8 mouse cellular contexts compared by ENCODE assay signal in genomic region chr8:3676993-3677579, GRCm38 (mm10). TPM values are rescaled to one million over a fixed set of nuclear protein-coding genes. Genes with fewer than 3 reads are reported as not detected.
DNase-seq lines count a peak whose midpoint lies in the region; ATAC-seq and TF ChIP-seq lines count a peak whose summit lies in the region.

No protein-coding gene starts in this region.

- TF ChIP-seq POLR2A in testis, adult 2 months (IDR thresholded peaks at IDR 0.05; ENCODE audit: control insufficient read depth, low read depth, low read length), result no peak

- 6% methylated on average over 15 of the region's 15 CpGs for WGBS in embryonic facial prominence, embryonic 11.5 days
- 7% methylated on average over 15 of the region's 15 CpGs for WGBS in hindbrain, embryonic 14.5 days
- WGBS in lung, embryonic 15.5 days, result 2% methylated on average over 15 of the region's 15 CpGs
- WGBS in stomach, embryonic 14.5 days, result 3% methylated on average over 15 of the region's 15 CpGs

- H3K4me2 ChIP-seq in embryonic facial prominence, embryonic 11.5 days (ENCODE audit: low read depth, low read length), result peak overlapping the region; percentile 64
- peak overlapping the region; percentile 95 for H3K4me2 ChIP-seq in hindbrain, embryonic 14.5 days (replicated peaks)
- peak overlapping the region; percentile 71 for H3K4me2 ChIP-seq in lung, embryonic 15.5 days
- H3K4me2 ChIP-seq in stomach, embryonic 14.5 days (replicated peaks; ENCODE audit: low read depth, low read length), result peak overlapping the region; percentile 85

- H3K9ac ChIP-seq in embryonic facial prominence, embryonic 11.5 days (replicated peaks; ENCODE audit: low read length), result peak overlapping the region; percentile 94
- H3K9ac ChIP-seq in hindbrain, embryonic 14.5 days, result peak overlapping the region; percentile 97
- peak overlapping the region; percentile 95 for H3K9ac ChIP-seq in lung, embryonic 15.5 days
- H3K9ac ChIP-seq in stomach, embryonic 14.5 days (replicated peaks; ENCODE audit: low read depth, low read length), result peak overlapping the region; percentile 81

- H3K27ac ChIP-seq in testis, adult 2 months (ENCODE audit: control insufficient read depth, insufficient read depth, low read depth, low read length), result peak overlapping the region; percentile 92
- peak overlapping the region; percentile 87; the same call in 1 of the 2 replicates for H3K27ac ChIP-seq in embryonic facial prominence, embryonic 11.5 days (replicated peaks; ENCODE audit: low read depth, low read length)
- H3K27ac ChIP-seq in hindbrain, embryonic 14.5 days, result peak overlapping the region; percentile 74
- H3K27ac ChIP-seq in lung, embryonic 15.5 days, result peak overlapping the region; percentile 94
- H3K27ac ChIP-seq in stomach, embryonic 14.5 days (ENCODE audit: low read length), result peak overlapping the region; percentile 92; the same call in 1 of the 2 replicates

- no peak for DNase-seq in testis, postnatal 10 days (ENCODE audit: low spot score)
- peak; percentile 18 for DNase-seq in embryonic facial prominence, embryonic 11.5 days (ENCODE audit: low spot score)
- no peak for DNase-seq in hindbrain, embryonic 14.5 days (ENCODE audit: low spot score)
- DNase-seq in left cerebral cortex, adult 9 months (ENCODE audit: low spot score in 2 of 2), result no peak
- DNase-seq in cerebellum, postnatal 4 days (ENCODE audit: low spot score in 2 of 2), result no peak

- TF ChIP-seq CTCF in testis, adult 2 months (IDR thresholded peaks at IDR 0.05; ENCODE audit: control insufficient read depth, insufficient read depth, insufficient replicate concordance, low read depth, low read length), result no peak

- no peak for ATAC-seq in embryonic facial prominence, embryonic 11.5 days (replicated peaks; ENCODE audit: insufficient number of reproducible peaks, low FRiP score, low TSS enrichment, low read depth)
- ATAC-seq in hindbrain, embryonic 14.5 days (ENCODE audit: low FRiP score), result no peak
- no peak for ATAC-seq in lung, embryonic 15.5 days (ENCODE audit: borderline replicate concordance, extremely low read depth, low FRiP score, low TSS enrichment)
- no peak for ATAC-seq in stomach, embryonic 14.5 days (ENCODE audit: insufficient number of reproducible peaks, insufficient read depth, low FRiP score, low read depth)

- H3K9me3 ChIP-seq in embryonic facial prominence, embryonic 11.5 days (replicated peaks; ENCODE audit: control insufficient read depth, low read length), result no peaks in the 10 kb centered on the region
- H3K9me3 ChIP-seq in hindbrain, embryonic 14.5 days (ENCODE audit: control insufficient read depth, low read length), result no peaks in the 10 kb centered on the region
- no peaks in the 10 kb centered on the region for H3K9me3 ChIP-seq in lung, embryonic 15.5 days
- no peaks in the 10 kb centered on the region for H3K9me3 ChIP-seq in stomach, embryonic 14.5 days (ENCODE audit: control insufficient read depth, low read depth, low read length)

- no peaks in the 10 kb centered on the region; the same call in 1 of the 2 replicates for H3K36me3 ChIP-seq in testis, adult 2 months (ENCODE audit: control insufficient read depth, insufficient read depth, low read length)
- peaks cover 9% of the 10 kb centered on the region for H3K36me3 ChIP-seq in embryonic facial prominence, embryonic 11.5 days (replicated peaks; ENCODE audit: control insufficient read depth, insufficient read depth, low read depth, low read length)
- H3K36me3 ChIP-seq in hindbrain, embryonic 14.5 days (replicated peaks; ENCODE audit: control insufficient read depth, insufficient read depth), result peaks cover 33% of the 10 kb centered on the region
- H3K36me3 ChIP-seq in lung, embryonic 15.5 days, result peaks cover 31% of the 10 kb centered on the region
- peaks cover 19% of the 10 kb centered on the region for H3K36me3 ChIP-seq in stomach, embryonic 14.5 days (ENCODE audit: control insufficient read depth, insufficient read depth, low read length)

- H3K4me3 ChIP-seq in testis, adult 2 months (ENCODE audit: control insufficient read depth, low read depth, low read length), result peak overlapping the region; percentile 99
- H3K4me3 ChIP-seq in embryonic facial prominence, embryonic 11.5 days (ENCODE audit: low read depth, low read length), result peak overlapping the region; percentile 93
- peak overlapping the region; percentile 95 for H3K4me3 ChIP-seq in hindbrain, embryonic 14.5 days (replicated peaks; ENCODE audit: low read length)
- H3K4me3 ChIP-seq in lung, embryonic 15.5 days, result peak overlapping the region; percentile 84
- peak overlapping the region; percentile 91 for H3K4me3 ChIP-seq in stomach, embryonic 14.5 days (ENCODE audit: low read depth, low read length)

- peaks cover 14% of the 10 kb centered on the region for H3K4me1 ChIP-seq in testis, adult 2 months (ENCODE audit: control insufficient read depth, insufficient read depth, low read length)
- H3K4me1 ChIP-seq in embryonic facial prominence, embryonic 11.5 days (ENCODE audit: control insufficient read depth, insufficient read depth, low read length), result no peaks in the 10 kb centered on the region
- H3K4me1 ChIP-seq in hindbrain, embryonic 14.5 days (replicated peaks; ENCODE audit: control insufficient read depth, insufficient read depth, low read length), result peaks cover 11% of the 10 kb centered on the region
- peaks cover 37% of the 10 kb centered on the region for H3K4me1 ChIP-seq in lung, embryonic 15.5 days
- peaks cover 3% of the 10 kb centered on the region; the same call in 1 of the 2 replicates for H3K4me1 ChIP-seq in stomach, embryonic 14.5 days (ENCODE audit: control insufficient read depth, insufficient read depth, low read length)

- H3K27me3 ChIP-seq in testis, adult 2 months (ENCODE audit: control insufficient read depth, insufficient read depth, low read length), result no peaks in the 10 kb centered on the region
- no peaks in the 10 kb centered on the region for H3K27me3 ChIP-seq in embryonic facial prominence, embryonic 11.5 days (ENCODE audit: control insufficient read depth, insufficient read depth, low read length)
- H3K27me3 ChIP-seq in hindbrain, embryonic 14.5 days (ENCODE audit: control insufficient read depth, insufficient read depth, low read length), result no peaks in the 10 kb centered on the region
- no peaks in the 10 kb centered on the region for H3K27me3 ChIP-seq in lung, embryonic 15.5 days
- H3K27me3 ChIP-seq in stomach, embryonic 14.5 days (ENCODE audit: control insufficient read depth, insufficient read depth, low read length), result no peaks in the 10 kb centered on the region

RNA-seq across cellular contexts. Expression of gene Trappc5, which starts 1.0 kb away (rescaled TPM):
- 13.6 TPM in 2 replicates for polyA plus RNA-seq in testis, adult 2 months (2012; rRNA removed)
- polyA plus RNA-seq in embryonic facial prominence, embryonic 11.5 days (2014; fragmentation: Nextera tagmentation; extraction: Ambion mirVana), result 36.8 and 38.6 TPM in 2 replicates
- polyA plus RNA-seq in hindbrain, embryonic 14.5 days (2014; fragmentation: Nextera tagmentation; extraction: Ambion mirVana), result 47.7 and 51.2 TPM in 2 replicates
- 38.4 and 39.4 TPM in 2 replicates for polyA plus RNA-seq in lung, embryonic 15.5 days (2015; fragmentation: Nextera tagmentation; extraction: Ambion mirVana)
- polyA plus RNA-seq in stomach, embryonic 14.5 days (2014; fragmentation: Nextera tagmentation; extraction: Ambion mirVana), result 27.5 and 30.6 TPM in 2 replicates

RNA-seq across cellular contexts. Expression of gene Fcor, which starts 4.9 kb away (rescaled TPM):
- polyA plus RNA-seq in testis, adult 2 months (2012; rRNA removed), result 0.45 and 0.59 TPM in 2 replicates
- polyA plus RNA-seq in embryonic facial prominence, embryonic 11.5 days (2014; fragmentation: Nextera tagmentation; extraction: Ambion mirVana), result 7.8 and 10.8 TPM in 2 replicates
- polyA plus RNA-seq in hindbrain, embryonic 14.5 days (2014; fragmentation: Nextera tagmentation; extraction: Ambion mirVana), result 14.9 and 23.1 TPM in 2 replicates
- polyA plus RNA-seq in lung, embryonic 15.5 days (2015; fragmentation: Nextera tagmentation; extraction: Ambion mirVana), result 6.8 and 8.2 TPM in 2 replicates
- 15.2 and 19.4 TPM in 2 replicates for polyA plus RNA-seq in stomach, embryonic 14.5 days (2014; fragmentation: Nextera tagmentation; extraction: Ambion mirVana)

RNA-seq across cellular contexts. Expression of gene Mcemp1, which starts 11.5 kb away (rescaled TPM):
- 0.06 and 0.44 TPM in 2 replicates for polyA plus RNA-seq in testis, adult 2 months (2012; rRNA removed)
- 0.28 TPM in 1 of 2 replicates, not detected in the other for polyA plus RNA-seq in embryonic facial prominence, embryonic 11.5 days (2014; fragmentation: Nextera tagmentation; extraction: Ambion mirVana)
- polyA plus RNA-seq in hindbrain, embryonic 14.5 days (2014; fragmentation: Nextera tagmentation; extraction: Ambion mirVana), result 0.13 TPM in 2 replicates
- 1.8 and 2.0 TPM in 2 replicates for polyA plus RNA-seq in lung, embryonic 15.5 days (2015; fragmentation: Nextera tagmentation; extraction: Ambion mirVana)
- 0.27 and 0.62 TPM in 2 replicates for polyA plus RNA-seq in stomach, embryonic 14.5 days (2014; fragmentation: Nextera tagmentation; extraction: Ambion mirVana)

RNA-seq across cellular contexts. Expression of gene Fcer2a, which starts 16.9 kb away (rescaled TPM):
- polyA plus RNA-seq in testis, adult 2 months (2012; rRNA removed), result 0.12 and 0.23 TPM in 2 replicates
- polyA plus RNA-seq in embryonic facial prominence, embryonic 11.5 days (2014; fragmentation: Nextera tagmentation; extraction: Ambion mirVana), result 0.25 and 0.36 TPM in 2 replicates
- 0.33 and 0.37 TPM in 2 replicates for polyA plus RNA-seq in hindbrain, embryonic 14.5 days (2014; fragmentation: Nextera tagmentation; extraction: Ambion mirVana)
- polyA plus RNA-seq in lung, embryonic 15.5 days (2015; fragmentation: Nextera tagmentation; extraction: Ambion mirVana), result 0.23 TPM in 1 of 2 replicates, not detected in the other
- polyA plus RNA-seq in stomach, embryonic 14.5 days (2014; fragmentation: Nextera tagmentation; extraction: Ambion mirVana), result not detected in 2 replicates

RNA-seq across cellular contexts. Expression of gene Retn, which starts 21.5 kb away (rescaled TPM):
- polyA plus RNA-seq in testis, adult 2 months (2012; rRNA removed), result 3.7 and 6.3 TPM in 2 replicates
- polyA plus RNA-seq in embryonic facial prominence, embryonic 11.5 days (2014; fragmentation: Nextera tagmentation; extraction: Ambion mirVana), result 0.42 TPM in 1 of 2 replicates, not detected in the other
- 0.25 and 0.39 TPM in 2 replicates for polyA plus RNA-seq in hindbrain, embryonic 14.5 days (2014; fragmentation: Nextera tagmentation; extraction: Ambion mirVana)
- not detected in 2 replicates for polyA plus RNA-seq in lung, embryonic 15.5 days (2015; fragmentation: Nextera tagmentation; extraction: Ambion mirVana)
- polyA plus RNA-seq in stomach, embryonic 14.5 days (2014; fragmentation: Nextera tagmentation; extraction: Ambion mirVana), result 0.31 TPM in 1 of 2 replicates, not detected in the other
